Mouse (Mus musculus) ES-CJ7 (cell line): ENCODE results near the gene Spesp1.

Experiments used
- DNase-seq: peaks from one replicate; pipeline ENCODE4 v3.0.0; 2011; ENCODE audit warnings: low read depth, low spot score

Spesp1 gene

GRCm38 (mm10) chr9:62281991-62282390, at the start of gene Spesp1:
Gene Spesp1, minus strand, starts transcription at chr9:62282208.
- peak; percentile 59 for DNase-seq

- no peak for DNase-seq
Observed at GRCm38 (mm10) chr9:62325965-62326364, 44.0 kb upstream of the Spesp1 start.

DNA sequence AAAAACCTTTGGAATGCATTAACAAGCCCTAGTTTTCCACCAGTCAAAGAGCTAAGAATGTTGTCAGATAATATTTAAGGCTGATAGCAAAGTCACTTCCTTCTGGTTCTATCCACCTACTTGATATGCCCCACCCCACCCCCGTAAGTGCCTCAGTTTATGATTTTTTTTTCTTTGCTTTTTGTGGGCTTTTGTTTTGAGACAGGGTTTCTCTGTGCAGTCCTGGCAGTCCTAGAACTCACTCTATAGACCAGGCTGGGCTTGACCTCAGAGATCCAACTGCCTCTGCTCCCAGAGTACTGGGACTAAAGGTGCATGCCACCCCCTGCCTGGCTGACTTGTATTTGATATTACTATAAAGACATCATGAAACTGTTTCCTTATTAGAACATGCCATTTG, 41.8 kb upstream of the Spesp1 start:
- DNase-seq = no peak

DNA sequence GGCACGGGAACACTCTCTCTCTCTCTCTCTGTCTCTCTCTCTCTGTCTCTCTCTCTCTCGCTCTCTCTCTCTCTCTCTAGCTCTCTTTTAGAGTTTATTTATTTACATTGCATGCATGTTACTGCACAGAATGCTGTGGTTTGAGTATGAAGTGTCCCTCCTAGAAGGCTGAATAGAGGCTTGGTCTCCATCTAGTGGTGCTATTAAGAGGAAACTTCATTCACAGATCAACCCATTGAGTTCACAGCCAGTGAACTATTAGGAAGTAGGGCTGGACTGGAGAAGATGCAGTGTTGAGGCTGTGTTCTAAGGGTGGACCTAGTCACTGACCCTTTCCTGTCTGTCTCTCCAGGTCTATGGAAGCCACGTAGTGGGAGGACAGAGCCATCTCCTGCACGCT, 36.7 kb upstream of the Spesp1 start:
- DNase-seq = no peak

DNA sequence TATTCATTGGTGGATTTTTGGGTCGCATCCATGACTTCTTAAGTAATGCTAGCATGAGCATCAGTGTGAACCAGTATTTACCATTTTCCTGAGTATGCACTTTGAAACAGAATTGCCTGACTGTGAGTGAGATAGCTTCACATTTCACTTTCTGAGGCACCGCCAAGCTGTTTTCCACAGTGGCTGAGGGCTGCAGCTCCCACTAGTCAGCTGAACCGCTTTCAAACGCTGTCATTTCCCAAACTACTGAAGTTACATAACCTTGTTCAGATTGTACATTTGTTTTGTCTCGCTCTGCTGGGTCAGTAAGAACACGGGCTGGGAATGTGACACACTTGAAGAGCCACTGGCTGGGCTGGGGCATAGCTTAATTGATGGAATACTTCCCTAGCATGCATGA, 33.5 kb upstream of the Spesp1 start:
- no peak for DNase-seq

DNA sequence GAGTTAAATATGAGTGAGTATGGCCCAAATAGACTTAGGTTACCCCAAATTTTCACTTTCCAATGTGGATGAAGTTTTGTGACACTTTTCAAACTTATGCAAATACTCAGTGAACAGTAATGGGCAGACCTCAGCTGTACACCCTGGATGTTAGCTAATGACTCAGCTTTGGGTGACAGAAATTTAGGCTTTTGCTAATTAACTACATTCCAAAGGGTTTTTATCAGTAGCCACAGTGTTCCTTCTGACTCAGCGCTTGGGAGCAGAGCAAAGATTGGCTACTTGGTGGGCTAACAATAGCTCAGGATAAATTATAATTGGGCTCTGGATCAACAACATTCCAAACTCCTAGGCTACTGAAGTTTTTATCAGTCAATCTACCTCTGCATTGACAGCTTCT, 14.9 kb upstream of the Spesp1 start:
- no peak for DNase-seq

DNA sequence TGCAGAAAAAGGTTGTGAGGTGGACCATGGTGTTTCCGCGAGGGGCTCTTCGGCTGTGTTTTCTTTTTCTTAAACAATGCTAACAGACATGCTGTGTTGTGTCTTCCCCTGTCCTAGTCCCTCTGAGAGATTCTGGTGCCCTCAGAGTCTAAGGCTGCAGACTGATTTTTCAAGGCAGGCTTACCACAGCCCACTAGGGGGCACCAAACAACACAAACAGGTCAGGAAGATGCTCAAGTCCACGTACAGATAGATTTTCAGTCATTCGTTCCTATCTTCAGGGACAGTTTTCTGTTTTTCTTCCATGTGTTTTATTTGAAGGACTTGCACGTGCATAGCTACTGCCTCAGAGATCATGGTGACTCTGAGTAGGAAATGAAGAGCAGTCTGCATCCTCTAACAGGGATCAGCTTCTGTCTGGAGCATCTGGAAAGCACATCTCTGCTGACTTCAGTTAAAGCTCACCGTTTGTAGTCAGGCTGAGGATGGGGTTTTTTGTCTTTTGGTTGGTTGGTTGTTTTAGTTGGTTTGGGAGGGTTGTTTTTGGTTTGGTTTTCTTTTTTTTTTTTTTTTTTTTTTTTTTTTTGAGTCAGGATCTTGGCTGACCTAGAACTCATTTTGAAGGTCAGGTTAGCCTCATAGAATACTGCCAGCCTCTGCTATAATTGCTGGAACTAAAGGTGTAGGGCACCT, 13.1 kb upstream of the Spesp1 start:
- peak; percentile 83 for DNase-seq

- no peak for DNase-seq
Observed at GRCm38 (mm10) chr9:62287633-62288025, 5.6 kb upstream of the Spesp1 start.

DNA sequence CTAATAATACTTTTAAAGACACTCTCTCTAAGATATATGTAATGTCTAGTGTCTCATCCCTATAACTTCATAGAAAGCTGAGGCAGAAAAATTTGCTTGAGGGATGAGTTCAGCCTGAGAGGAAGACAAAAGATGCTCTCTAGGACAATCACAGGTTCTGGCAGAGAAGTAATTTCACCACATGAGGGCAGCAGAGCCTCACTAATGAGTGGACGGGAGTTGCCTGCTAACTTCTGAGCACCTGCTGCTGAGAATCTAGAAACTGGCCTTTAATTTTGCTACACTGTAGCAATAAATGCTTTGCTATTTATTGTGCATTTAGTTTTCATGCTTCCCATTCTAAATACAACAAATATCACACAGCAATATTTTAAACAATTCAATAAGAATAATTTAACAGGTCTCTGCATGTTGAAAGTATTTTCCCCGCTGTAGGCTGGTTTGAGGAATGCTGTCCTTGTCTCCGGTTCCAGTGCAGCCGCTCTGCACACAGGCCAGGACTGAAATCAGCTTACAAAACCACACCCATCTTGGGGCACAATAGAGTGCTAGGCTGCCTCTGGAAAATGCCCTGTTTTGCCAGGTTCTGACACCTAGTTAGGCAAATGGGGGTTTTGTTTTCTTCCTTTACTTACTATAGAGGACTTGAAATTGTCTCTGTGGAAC, 5.1 kb upstream of the Spesp1 start:
- peak; percentile 62 for DNase-seq

DNA sequence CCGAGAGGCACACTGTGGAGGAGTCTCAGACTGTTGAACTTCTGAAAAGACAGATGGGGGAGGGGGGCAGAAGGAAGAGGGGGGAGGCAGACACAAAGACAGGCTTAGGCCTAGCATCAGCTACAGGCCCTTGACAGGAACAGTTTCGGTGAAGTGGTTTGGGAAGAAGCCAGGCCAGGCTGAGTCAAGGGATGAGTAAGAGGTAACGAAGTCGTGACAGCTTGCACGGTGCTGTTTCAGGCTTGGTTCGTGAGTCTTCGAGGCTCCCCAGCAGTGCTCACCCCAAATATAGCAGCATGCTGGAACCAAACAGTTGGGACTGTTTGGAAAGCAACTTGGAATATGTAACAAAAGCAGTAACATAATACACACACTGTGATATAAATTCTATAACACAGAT, 2.3 kb upstream of the Spesp1 start:
- DNase-seq = no peak

DNA sequence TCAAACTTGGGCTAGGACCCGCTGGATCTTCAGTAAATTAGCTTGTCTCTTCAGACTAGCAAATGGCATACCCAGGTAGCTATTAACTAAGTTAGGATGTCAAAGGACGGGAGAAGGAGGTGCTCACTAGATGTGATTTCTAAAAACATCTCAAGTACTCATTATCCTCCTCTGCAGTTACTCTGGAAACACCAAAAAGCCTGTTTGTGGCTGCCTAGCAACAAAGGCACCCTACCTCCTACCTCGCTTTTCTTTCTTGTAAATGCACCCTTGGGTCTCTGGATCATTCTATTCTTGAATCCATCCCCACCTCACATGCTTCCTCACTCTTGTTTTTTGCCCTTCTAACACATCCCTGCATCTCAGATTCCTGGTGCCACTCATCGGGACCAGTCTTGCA, 5.1 kb downstream of the Spesp1 start:
- DNase-seq = no peak

- DNase-seq = no peak
Observed at GRCm38 (mm10) chr9:62270775-62271399, 11.1 kb downstream of the Spesp1 start.

DNA sequence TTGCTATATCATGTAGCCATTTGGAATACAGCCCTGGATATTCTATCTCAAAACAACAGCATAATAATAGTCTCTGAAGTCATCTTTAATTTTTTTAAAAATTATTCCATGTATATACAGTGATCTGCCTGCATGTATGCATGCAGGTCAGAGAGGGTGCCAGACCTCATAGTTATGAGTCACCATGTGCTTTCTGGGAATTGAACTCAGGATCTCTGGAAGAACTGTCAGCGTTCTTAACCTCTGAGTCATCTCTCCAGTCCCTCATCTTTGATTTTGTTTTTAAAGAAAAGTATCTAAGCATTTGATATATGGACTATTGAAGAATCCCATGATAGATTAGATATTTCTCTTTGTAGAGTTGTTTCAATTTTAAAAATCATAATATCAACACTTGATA, 12.8 kb downstream of the Spesp1 start:
- no peak for DNase-seq

DNA sequence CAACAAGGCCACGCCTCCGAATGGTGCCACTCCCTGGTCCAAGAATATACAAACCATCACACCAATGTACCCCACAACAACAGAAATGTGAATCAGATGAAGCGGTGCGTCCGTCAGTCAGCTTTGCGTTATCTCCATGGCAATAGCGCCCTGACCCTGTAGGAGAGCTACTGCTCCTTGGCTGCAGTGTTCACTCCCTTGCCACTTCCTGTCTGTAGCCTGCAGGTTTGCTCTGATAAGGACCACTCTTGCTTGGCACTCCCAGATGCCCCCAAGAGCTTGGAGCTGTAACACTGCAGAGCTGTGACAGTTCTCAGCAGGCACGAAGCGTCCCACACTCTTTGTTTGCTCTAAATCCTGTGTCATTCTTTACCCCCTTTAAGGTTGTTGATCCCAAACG, 16.7 kb downstream of the Spesp1 start:
- DNase-seq = no peak

DNA sequence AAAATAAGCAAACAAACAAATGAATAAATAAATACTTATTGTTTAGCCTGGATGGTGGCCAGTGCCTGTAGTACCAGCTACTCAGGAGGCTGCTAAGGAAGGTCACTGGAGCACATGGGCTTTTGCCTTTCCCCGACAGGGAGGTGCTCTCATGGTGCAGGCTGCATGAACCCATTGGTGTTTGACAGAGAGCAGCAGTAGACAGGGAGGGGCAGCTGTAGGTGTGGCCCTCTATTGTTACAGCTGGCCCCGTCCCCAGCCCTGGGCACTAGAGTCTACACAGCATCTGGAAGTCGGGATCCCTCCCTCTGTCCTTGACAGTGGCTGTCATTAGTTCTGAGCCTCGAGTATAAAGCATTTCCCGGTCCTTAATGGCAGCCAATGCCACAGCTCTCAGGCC, 18.4 kb downstream of the Spesp1 start:
- DNase-seq = peak; percentile 62

- no peak for DNase-seq
Observed at GRCm38 (mm10) chr9:62261406-62261805, 20.6 kb downstream of the Spesp1 start.

- no peak for DNase-seq
Observed at GRCm38 (mm10) chr9:62261006-62261405, 21.0 kb downstream of the Spesp1 start.

DNA sequence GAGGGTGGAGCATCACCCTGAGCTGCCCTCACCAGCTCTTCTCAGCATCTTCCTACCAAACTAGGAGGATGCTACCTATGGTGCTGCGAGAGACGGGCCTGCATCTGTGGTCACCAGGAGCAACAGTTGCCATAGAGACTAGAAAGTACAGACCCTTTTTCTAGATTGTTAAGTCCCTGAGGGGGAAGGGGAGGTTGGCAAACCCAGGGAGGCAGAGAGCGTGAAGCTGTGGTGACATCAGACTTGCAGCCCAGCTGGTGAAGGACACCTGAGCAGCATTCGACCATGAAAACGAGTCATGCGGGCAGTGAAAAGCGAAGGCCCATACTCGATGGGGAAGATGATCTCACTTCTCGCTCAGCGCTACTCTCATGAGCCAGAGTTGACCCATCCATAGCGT, 24.0 kb downstream of the Spesp1 start:
- DNase-seq = no peak

- DNase-seq = peak; percentile 38
Observed at GRCm38 (mm10) chr9:62255896-62256576, 26.0 kb downstream of the Spesp1 start.

GRCm38 (mm10) chr9:62253736-62254443, 28.1 kb downstream of the Spesp1 start:
- DNase-seq = peak; percentile 56

DNA sequence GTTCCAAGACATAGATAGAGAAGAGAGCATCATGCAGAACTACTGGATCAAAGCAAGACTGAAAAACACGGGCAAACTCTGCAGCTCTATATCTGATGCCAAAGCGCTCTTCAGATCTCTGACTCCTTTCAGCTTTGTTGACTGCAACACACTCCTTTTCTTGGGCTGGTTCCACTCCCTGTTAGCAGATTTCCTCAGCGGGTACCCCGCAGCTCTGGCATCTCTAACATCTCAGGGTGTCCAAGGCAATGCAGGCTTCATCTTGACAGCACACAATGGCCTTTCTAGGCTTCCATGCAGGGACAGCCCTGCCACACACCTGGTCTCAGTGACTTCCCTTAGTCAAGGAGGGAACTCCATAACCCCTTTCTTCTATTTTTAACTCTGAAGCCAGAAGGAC, 31.7 kb downstream of the Spesp1 start:
- no peak for DNase-seq
